Mouse (Mus musculus) MEL (cell line): ENCODE measurements at regions not wholly inside any gene's neighbourhood (a gene's known extent, or its start where the extent isn't known, plus 50 kb on each side); places are given as distances from the start of the nearest gene placed in this dataset.

Source experiments
- DNase-seq: peaks from one replicate; pipeline ENCODE4 v3.0.0; 2011; ENCODE audit warnings: low read depth, low spot score
- H3K27ac ChIP-seq: 2 replicates; pipeline ENCODE4 v1.5.1; 2012; ENCODE audit warnings: low read depth, mild to moderate bottlenecking, control low read depth, low read length, moderate library complexity; ENCODE audit not compliant: control insufficient read depth
- H3K27me3 ChIP-seq, 2 experiments: fragments of 150-350 bp in 1 of 2; sonication (generic) in 1 of 2; 2 replicates each; pipeline ENCODE4 v1.6.1; 2012; ENCODE audit warnings: low read length in 2 of 2, mild to moderate bottlenecking in 2 of 2, improper control_type of control experiment in 1 of 2, moderate library complexity in 1 of 2; ENCODE audit not compliant: insufficient read depth in 2 of 2, control insufficient read depth in 1 of 2
- H3K36me3 ChIP-seq, 2 experiments: 2 replicates each; pipeline ENCODE4 v1.6.1; 2012 to 2014; ENCODE audit warnings: low read length in 2 of 2, improper control_type of control experiment in 1 of 2, inconsistent platforms in 1 of 2, mild to moderate bottlenecking in 1 of 2; ENCODE audit not compliant: insufficient read depth in 2 of 2, control insufficient read depth in 1 of 2
- H3K4me1 ChIP-seq, 2 experiments: fragments of 150-350 bp in 1 of 2; sonication (generic) in 1 of 2; 2 replicates each; pipeline ENCODE4 v1.6.1; 2012; ENCODE audit warnings: low read length in 2 of 2, improper control_type of control experiment in 1 of 2, mild to moderate bottlenecking in 1 of 2; ENCODE audit not compliant: insufficient read depth in 2 of 2, control insufficient read depth in 1 of 2
- H3K4me3 ChIP-seq, 2 experiments: fragments of 150-350 bp in 1 of 2; sonication (generic) in 1 of 2; 2 replicates each; pipeline ENCODE4 v1.5.1; 2012; ENCODE audit warnings: low read depth in 2 of 2, low read length in 2 of 2, mild to moderate bottlenecking in 2 of 2, moderate library complexity in 2 of 2, control low read depth in 1 of 2, improper control_type of control experiment in 1 of 2; ENCODE audit not compliant: control insufficient read depth in 1 of 2, insufficient read depth in 1 of 2
- H3K79me2 ChIP-seq: 2 replicates; pipeline ENCODE4 v1.6.1; 2012; ENCODE audit warnings: mild to moderate bottlenecking, low read length, moderate library complexity; ENCODE audit not compliant: control insufficient read depth, poor library complexity, insufficient read depth
- H3K9ac ChIP-seq: 2 replicates; pipeline ENCODE4 v1.6.1; 2012; ENCODE audit warnings: low read depth, mild to moderate bottlenecking, control low read depth, low read length, moderate library complexity; ENCODE audit not compliant: control insufficient read depth, poor library complexity, severe bottlenecking
- H3K9me3 ChIP-seq: fragments of 150-350 bp; sonication (generic); replicated peaks from 2 replicates; pipeline ENCODE4 v1.6.1; 2012; ENCODE audit warnings: mild to moderate bottlenecking, low read length, improper control_type of control experiment, moderate library complexity; ENCODE audit not compliant: insufficient read depth
- BHLHE40 ChIP-seq: IDR thresholded peaks from 2 replicates; pipeline ENCODE4 v1.6.1; 2012; ENCODE audit warnings: low read depth, mild to moderate bottlenecking, inconsistent platforms, low read length, improper control_type of control experiment, borderline replicate concordance
- CTCF ChIP-seq, 3 experiments: IDR thresholded peaks in 2 of 3; conservative IDR thresholded peaks in 1 of 3; 2 replicates each; pipeline ENCODE4 v1.5.1; 2011 to 2012; ENCODE audit warnings: low read length in 3 of 3, low read depth in 2 of 3, mild to moderate bottlenecking in 2 of 3, improper control_type of control experiment in 1 of 3, inconsistent platforms in 1 of 3, mixed read lengths in 1 of 3, moderate library complexity in 1 of 3; ENCODE audit not compliant: control insufficient read depth in 1 of 3, insufficient read depth in 1 of 3, poor library complexity in 1 of 3, severe bottlenecking in 1 of 3
- E2F4 ChIP-seq: IDR thresholded peaks from 2 replicates; pipeline ENCODE4 v1.6.1; 2011; ENCODE audit warnings: low read depth, low read length, improper control_type of control experiment, borderline replicate concordance
- ELF1 ChIP-seq: IDR thresholded peaks from 2 replicates; pipeline ENCODE4 v1.6.1; 2014; ENCODE audit warnings: low read depth, mild to moderate bottlenecking, inconsistent platforms, low read length, improper control_type of control experiment, moderate library complexity
- EP300 ChIP-seq, 2 experiments: IDR thresholded peaks; 2 replicates each; pipeline ENCODE4 v1.6.1; 2011; ENCODE audit warnings: improper control_type of control experiment in 2 of 2, low read length in 2 of 2, low read depth in 1 of 2, mild to moderate bottlenecking in 1 of 2
- GABPA ChIP-seq: IDR thresholded peaks from 2 replicates; pipeline ENCODE4 v1.6.1; 2012; ENCODE audit warnings: low read depth, mild to moderate bottlenecking, inconsistent platforms, low read length, improper control_type of control experiment, moderate library complexity
- KAT2A ChIP-seq: conservative IDR thresholded peaks from 2 replicates; pipeline ENCODE4 v1.6.1; 2012; ENCODE audit warnings: low read depth, low read length, improper control_type of control experiment, inconsistent platforms
- MAZ ChIP-seq: IDR thresholded peaks from 2 replicates; pipeline ENCODE4 v1.6.1; 2012; ENCODE audit warnings: low read depth, mild to moderate bottlenecking, inconsistent platforms, low read length, improper control_type of control experiment
- MYB ChIP-seq: IDR thresholded peaks from 2 replicates; pipeline ENCODE4 v1.6.1; 2011; ENCODE audit warnings: mild to moderate bottlenecking, low read depth, low read length, improper control_type of control experiment
- MYC ChIP-seq: IDR thresholded peaks from 2 replicates; pipeline ENCODE4 v1.6.1; 2011; ENCODE audit warnings: low read depth, mild to moderate bottlenecking, low read length, improper control_type of control experiment, moderate library complexity
- POLR2AphosphoS5 ChIP-seq: IDR thresholded peaks from 2 replicates; pipeline ENCODE4 v1.6.1; 2012; ENCODE audit warnings: low read depth, borderline replicate concordance, mild to moderate bottlenecking, inconsistent platforms, low read length, moderate library complexity, mixed read lengths
- SIN3A ChIP-seq: IDR thresholded peaks from 2 replicates; pipeline ENCODE4 v1.6.1; 2012; ENCODE audit warnings: low read length, improper control_type of control experiment, inconsistent platforms
- TAL1 ChIP-seq: IDR thresholded peaks from 2 replicates; pipeline ENCODE4 v1.6.1; 2012; ENCODE audit warnings: mild to moderate bottlenecking, inconsistent platforms, low read length, moderate library complexity, mixed read lengths
- UBTF ChIP-seq: IDR thresholded peaks from 2 replicates; pipeline ENCODE4 v1.6.1; 2012; ENCODE audit warnings: low read depth, mild to moderate bottlenecking, inconsistent platforms, low read length, improper control_type of control experiment, moderate library complexity, borderline replicate concordance; ENCODE audit not compliant: insufficient read depth
- USF2 ChIP-seq, 2 experiments: IDR thresholded peaks; 2 replicates each; pipeline ENCODE4 v1.6.1; 2011 to 2012; ENCODE audit warnings: improper control_type of control experiment in 2 of 2, low read length in 2 of 2, borderline replicate concordance in 1 of 2, inconsistent platforms in 1 of 2, low read depth in 1 of 2, mild to moderate bottlenecking in 1 of 2; ENCODE audit not compliant: insufficient read depth in 1 of 2
- ZKSCAN1 ChIP-seq: IDR thresholded peaks from 2 replicates; pipeline ENCODE4 v1.6.1; 2012; ENCODE audit warnings: low read depth, mild to moderate bottlenecking, inconsistent platforms, low read length, improper control_type of control experiment, moderate library complexity
- ZNF384 ChIP-seq: IDR thresholded peaks from 2 replicates; pipeline ENCODE4 v1.6.1; 2012; ENCODE audit warnings: low read depth, mild to moderate bottlenecking, inconsistent platforms, low read length, improper control_type of control experiment

- Histone ChIP-seq H3K36me3 (no peaks in the 10 kb centered on the region), H3K27ac (no peak overlapping the region), H3K79me2 (no peaks in the 10 kb centered on the region), H3K9ac (no peak overlapping the region)
- TF ChIP-seq ZKSCAN1 (no peak), ELF1 (no peak), MYB (no peak), USF2 (IDR thresholded peaks at IDR 0.05; ENCODE audit: borderline replicate concordance in 1 of 2, insufficient read depth in 1 of 2, low read depth in 1 of 2, low read length in 2 of 2) (no peak), GABPA (no peak), POLR2AphosphoS5 (no peak), MAZ (no peak), ZNF384 (no peak), TAL1 (no peak), KAT2A (no peak), CTCF (IDR thresholded peaks at IDR 0.05 in 2 of 3, conservative IDR thresholded peaks at IDR 0.05 in 1 of 3; ENCODE audit: control insufficient read depth in 1 of 3, insufficient read depth in 1 of 3, low read depth in 2 of 3, low read length in 3 of 3, poor library complexity in 1 of 3, severe bottlenecking in 1 of 3) (no peak), E2F4 (no peak), BHLHE40 (no peak), MYC (no peak)
- TF ChIP-seq, all 39 proteins: peak for 0
- no peaks in the 10 kb centered on the region for H3K27me3 ChIP-seq
- DNase-seq = no peak
- no peak overlapping the region for H3K4me3 ChIP-seq
- no peaks in the 10 kb centered on the region for H3K4me1 ChIP-seq
- no peaks in the 10 kb centered on the region for H3K9me3 ChIP-seq
Measured at GRCm38 (mm10) chr13:48167976-48168375, 93.1 kb upstream of the Id4 start.

- no peak for DNase-seq
- Histone ChIP-seq H3K4me3 (no peak overlapping the region), H3K9ac (no peak overlapping the region), H3K79me2 (no peaks in the 10 kb centered on the region), H3K9me3 (no peaks in the 10 kb centered on the region), H3K4me1 (no peaks in the 10 kb centered on the region)
- TF ChIP-seq SIN3A = no peak
- no peak for TF ChIP-seq ZKSCAN1
- TF ChIP-seq MAZ = no peak
- no peak for TF ChIP-seq EP300 (IDR thresholded peaks at IDR 0.05; ENCODE audit: low read depth in 1 of 2, low read length in 2 of 2)
- TF ChIP-seq CTCF (IDR thresholded peaks at IDR 0.05 in 2 of 3, conservative IDR thresholded peaks at IDR 0.05 in 1 of 3; ENCODE audit: control insufficient read depth in 1 of 3, insufficient read depth in 1 of 3, low read depth in 2 of 3, low read length in 3 of 3, poor library complexity in 1 of 3, severe bottlenecking in 1 of 3) = no peak
- no peak for TF ChIP-seq UBTF
- TF ChIP-seq, all 39 proteins: peak for 0
- no peak overlapping the region for H3K27ac ChIP-seq
- no peaks in the 10 kb centered on the region for H3K36me3 ChIP-seq
- no peaks in the 10 kb centered on the region for H3K27me3 ChIP-seq
Measured at GRCm38 (mm10) chr13:48171309-48171953, 89.6 kb upstream of the Id4 start.
